In genomic region chr2:58596774-58597342, GRCm38 (mm10) we compare ENCODE assay signal across 10 mouse cellular contexts. TPM values are rescaled to one million over a fixed set of nuclear protein-coding genes. Genes with fewer than 3 reads are reported as not detected.
DNase-seq lines count a peak whose midpoint lies in the region; ATAC-seq lines count a peak whose summit lies in the region.
"Had no signal": no experiment of that assay in that cellular context is flagged by ENCODE, and none has a peak within 500 bp of the region (broad histone marks: within the 10 kb centered on the region; RNA-seq: fewer than 3 reads in every experiment).

No protein-coding gene starts in this region.

- whole genome bisulfite sequencing in embryonic facial prominence, embryonic 13.5 days = 73% methylated on average over 17 of the region's 17 CpGs
- 84% methylated on average over 17 of the region's 17 CpGs for WGBS in embryonic facial prominence, embryonic 10.5 days
- WGBS in midbrain, embryonic 13.5 days = 73% methylated on average over 17 of the region's 17 CpGs

- H3K27me3 ChIP-seq in embryonic facial prominence, embryonic 13.5 days = no peaks in the 10 kb centered on the region
- no peaks in the 10 kb centered on the region for H3K27me3 ChIP-seq in embryonic facial prominence, embryonic 10.5 days (replicated peaks; ENCODE audit: low read depth, poor library complexity, severe bottlenecking)
- H3K27me3 ChIP-seq in midbrain, embryonic 13.5 days = no peaks in the 10 kb centered on the region

- ATAC-seq in embryonic facial prominence, embryonic 13.5 days (ENCODE audit: insufficient number of reproducible peaks, insufficient read depth, low FRiP score, low TSS enrichment, low read depth) = 0 out of 2 replicates have a peak, but pooled peaks have one; percentile 48
- ATAC-seq in midbrain, embryonic 13.5 days = no peak

- intact Hi-C loops in heart, postnatal 14 days (cut with DNase I) = no loop called here

- no peaks in the 10 kb centered on the region for H3K36me3 ChIP-seq in embryonic facial prominence, embryonic 13.5 days
- no peaks in the 10 kb centered on the region for H3K36me3 ChIP-seq in embryonic facial prominence, embryonic 10.5 days (replicated peaks)
- no peaks in the 10 kb centered on the region for H3K36me3 ChIP-seq in midbrain, embryonic 13.5 days

- no peak for DNase-seq in embryonic facial prominence, embryonic 10.5 days (ENCODE audit: low spot score)
- peak; percentile 8 for DNase-seq in ovary, postnatal 14 days (ENCODE audit: low spot score)
- no peak for DNase-seq in ovary, adult 18-20 months (ENCODE audit: low spot score)
- DNase-seq in heart, postnatal 14 days = peak; percentile 22 to 60
- DNase-seq in skeletal muscle tissue, adult 2 months (ENCODE audit: low read depth, low spot score) = peak; percentile 20
- no peak for DNase-seq in spleen, postnatal 10 days (ENCODE audit: low spot score in 2 of 2)

- H3K27ac ChIP-seq in embryonic facial prominence, embryonic 13.5 days = peak overlapping the region; percentile 28
- no peak overlapping the region for H3K27ac ChIP-seq in embryonic facial prominence, embryonic 10.5 days (replicated peaks)
- H3K27ac ChIP-seq in midbrain, embryonic 13.5 days = no peak overlapping the region
- H3K27ac ChIP-seq: left cerebral cortex, adult 2 months had no signal

- H3K4me3 ChIP-seq in embryonic facial prominence, embryonic 13.5 days = no peak overlapping the region
- no peak overlapping the region for H3K4me3 ChIP-seq in embryonic facial prominence, embryonic 10.5 days
- H3K4me3 ChIP-seq in midbrain, embryonic 13.5 days (replicated peaks) = no peak overlapping the region
- H3K4me3 ChIP-seq: erythroblast, embryonic 14.5 days; left cerebral cortex, adult 2 months had no signal

- no peaks in the 10 kb centered on the region for H3K9me3 ChIP-seq in embryonic facial prominence, embryonic 13.5 days
- no peaks in the 10 kb centered on the region for H3K9me3 ChIP-seq in embryonic facial prominence, embryonic 10.5 days
- no peaks in the 10 kb centered on the region for H3K9me3 ChIP-seq in midbrain, embryonic 13.5 days

- H3K9ac ChIP-seq in embryonic facial prominence, embryonic 13.5 days = no peak overlapping the region
- H3K9ac ChIP-seq in midbrain, embryonic 13.5 days (replicated peaks) = no peak overlapping the region

- no peak overlapping the region for H3K4me2 ChIP-seq in embryonic facial prominence, embryonic 13.5 days
- no peak overlapping the region for H3K4me2 ChIP-seq in midbrain, embryonic 13.5 days (replicated peaks)

- H3K4me1 ChIP-seq in embryonic facial prominence, embryonic 13.5 days = peaks cover 24% of the 10 kb centered on the region
- H3K4me1 ChIP-seq in embryonic facial prominence, embryonic 10.5 days = peaks cover 17% of the 10 kb centered on the region
- no peaks in the 10 kb centered on the region for H3K4me1 ChIP-seq in midbrain, embryonic 13.5 days (replicated peaks)

RNA-seq across cellular contexts. Expression of gene Upp2, which starts 29.8 kb away (rescaled TPM):
- 11.4 and 14.1 TPM in 2 replicates for polyA plus RNA-seq in embryonic facial prominence, embryonic 13.5 days (2015; fragmentation: Nextera tagmentation; extraction: Ambion mirVana)
- polyA plus RNA-seq in embryonic facial prominence, embryonic 10.5 days (2016; fragmentation: Nextera tagmentation; extraction: Ambion mirVana) = 4.6 and 6.3 TPM in 2 replicates
- total RNA-seq in heart, postnatal 14 days (2021) = 1 to 10 TPM; 2.4 to 2.9 TPM
- 9.8 and 11.6 TPM in 2 replicates for polyA plus RNA-seq in midbrain, embryonic 13.5 days (2015; fragmentation: Nextera tagmentation; extraction: Ambion mirVana)
- polyA plus RNA-seq: erythroblast, embryonic 14.5 days had no signal

RNA-seq across cellular contexts. Expression of gene Acvr1, which starts 29.9 kb away (rescaled TPM):
- polyA plus RNA-seq in embryonic facial prominence, embryonic 13.5 days (2015; fragmentation: Nextera tagmentation; extraction: Ambion mirVana) = 8.9 and 12.0 TPM in 2 replicates
- 3.7 and 4.3 TPM in 2 replicates for polyA plus RNA-seq in embryonic facial prominence, embryonic 10.5 days (2016; fragmentation: Nextera tagmentation; extraction: Ambion mirVana)
- 10 to 100 TPM; 18.5 to 22.0 TPM for total RNA-seq in heart, postnatal 14 days (2021)
- 3.6 and 4.2 TPM in 2 replicates for polyA plus RNA-seq in midbrain, embryonic 13.5 days (2015; fragmentation: Nextera tagmentation; extraction: Ambion mirVana)
- polyA plus RNA-seq: erythroblast, embryonic 14.5 days had no signal

Comparison
In these comparisons a context has a peak if more than half of its experiments do, and no peak if none do; other contexts are left out.
1. DNase-seq: peak in ovary, postnatal 14 days (single experiment), heart, postnatal 14 days (2 of 2) and skeletal muscle tissue, adult 2 months (single experiment); none in embryonic facial prominence, embryonic 10.5 days (single experiment), ovary, adult 18-20 months (single experiment) and spleen, postnatal 10 days (0 of 2).